Mouse (Mus musculus) liver, embryonic 16.5 days (tissue): ENCODE data around the gene Gm5773. TPM values are rescaled to one million over a fixed set of nuclear protein-coding genes. Genes with fewer than 3 reads are reported as not detected.
"Not testable (repeated sequence)": the region's sequence is repeated elsewhere in the genome, so short reads cannot be mapped to it uniquely, and the experiment has no call there.

Source experiments
- ATAC-seq: fragments of 200-750 bp; cut with Nextera tagmentation; 2 replicates; pipeline ENCODE4 v1.8.0; 2017; ENCODE audit warnings: low read depth, mild to moderate bottlenecking, moderate number of reproducible peaks, moderate library complexity
- H3K27ac ChIP-seq: fragments of 300-500 bp; sonication (generic); 2 replicates; pipeline ENCODE4 v1.5.1; 2014; ENCODE audit warnings: mild to moderate bottlenecking, low read length
- H3K27me3 ChIP-seq: fragments of 300-500 bp; sonication (generic); 2 replicates; pipeline ENCODE4 v1.6.1; 2014; ENCODE audit warnings: low read depth, low read length, mixed read lengths; ENCODE audit not compliant: control insufficient read depth, insufficient read depth
- H3K36me3 ChIP-seq: fragments of 300-500 bp; sonication (generic); 2 replicates; pipeline ENCODE4 v1.6.1; 2014; ENCODE audit warnings: mild to moderate bottlenecking; ENCODE audit not compliant: control insufficient read depth, insufficient read depth
- H3K4me1 ChIP-seq: fragments of 300-500 bp; sonication (generic); 2 replicates; pipeline ENCODE4 v1.6.1; 2014; ENCODE audit warnings: low read depth, low read length, mixed read lengths; ENCODE audit not compliant: control insufficient read depth
- H3K4me2 ChIP-seq: fragments of 300-500 bp; sonication (generic); 2 replicates; pipeline ENCODE4 v1.6.1; 2014; ENCODE audit warnings: low read depth, low read length, mixed read lengths
- H3K4me3 ChIP-seq: fragments of 300-500 bp; sonication (generic); 2 replicates; pipeline ENCODE4 v1.5.1; 2014; ENCODE audit warnings: low read depth, mild to moderate bottlenecking, low read length
- H3K9ac ChIP-seq: fragments of 300-500 bp; sonication (generic); 2 replicates; pipeline ENCODE4 v1.6.1; 2014; ENCODE audit warnings: low read depth, low read length
- H3K9me3 ChIP-seq: fragments of 300-500 bp; sonication (generic); replicated peaks from 2 replicates; pipeline ENCODE4 v1.6.1; 2016; ENCODE audit warnings: low read length; ENCODE audit not compliant: control insufficient read depth
- WGBS: fragments of 180-500 bp; shearing (Covaris S2); extraction: QIAGEN DNeasy Blood & Tissue Kit; methylation state at CpG from one replicate; pipeline ENCODE4 v1.1.7; 2014; ENCODE audit not compliant: insufficient replicate concordance; 5-methylcytosine and 5-hydroxymethylcytosine counted together
- polyA plus RNA-seq: library from polyadenylated mRNA; unstranded; fragments of >200 nt; fragmentation: Nextera tagmentation; extraction: Ambion mirVana; gene quantifications from 2 replicates; pipeline ENCODE4 v1.2.1, GENCODE M21; 2015

Gm5773 gene
- polyA plus RNA-seq = not detected in 2 replicates

DNA sequence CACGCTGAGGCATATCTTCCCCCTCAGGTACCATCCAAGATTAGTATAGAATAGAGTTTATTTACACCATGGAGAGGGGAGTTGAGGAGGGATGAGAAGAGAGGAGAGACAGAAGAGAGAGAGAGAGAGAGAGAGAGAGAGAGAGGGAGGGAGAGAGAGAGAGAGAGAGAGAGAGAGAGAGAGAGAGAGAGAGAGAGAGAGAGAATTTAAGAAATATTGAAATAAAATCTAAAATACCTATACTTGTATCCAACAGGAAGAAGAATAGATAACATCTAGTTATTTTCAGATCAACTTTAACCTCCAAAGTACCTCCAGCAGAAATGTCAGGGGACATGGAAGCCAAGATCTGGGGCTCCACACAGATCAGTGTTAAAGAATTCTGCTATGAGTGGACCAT is at the start of gene Gm5773:
Gene Gm5773 (plus strand): TSS at position 301 of the 400 bp plus-strand sequence.
- not testable (repeated sequence) for H3K36me3 ChIP-seq, H3K9me3 ChIP-seq, H3K4me3 ChIP-seq, H3K27ac ChIP-seq, H3K9ac ChIP-seq, H3K27me3 ChIP-seq, H3K4me2 ChIP-seq, ATAC-seq, H3K4me1 ChIP-seq
- 42% methylated on average over 1 of the region's 1 CpGs for WGBS

DNA sequence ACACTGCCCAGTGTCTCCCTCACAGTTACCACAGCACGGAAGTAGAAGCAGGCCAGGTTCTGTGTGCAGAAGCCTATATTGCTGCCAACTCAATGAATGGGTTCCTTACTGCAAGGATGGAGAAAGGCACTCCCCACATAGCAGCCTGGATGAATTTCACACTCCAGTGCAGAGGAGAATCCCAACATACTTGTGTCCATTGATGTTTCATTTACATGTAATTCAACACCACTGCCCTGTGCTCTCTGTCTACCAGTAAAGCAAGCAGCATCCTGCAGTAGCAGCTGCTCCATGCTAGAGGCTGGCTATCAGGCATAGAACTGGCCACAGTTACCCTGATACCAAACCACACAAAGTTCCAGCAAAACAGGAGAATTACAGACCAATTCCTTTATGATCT is 27.3 kb upstream of the Gm5773 start:
- ATAC-seq, H3K9ac ChIP-seq, H3K4me3 ChIP-seq, H3K4me1 ChIP-seq, H3K9me3 ChIP-seq, H3K4me2 ChIP-seq, H3K27me3 ChIP-seq, H3K36me3 ChIP-seq, H3K27ac ChIP-seq: not testable (repeated sequence)
- 75% methylated on average over 1 of the region's 1 CpGs for WGBS

DNA sequence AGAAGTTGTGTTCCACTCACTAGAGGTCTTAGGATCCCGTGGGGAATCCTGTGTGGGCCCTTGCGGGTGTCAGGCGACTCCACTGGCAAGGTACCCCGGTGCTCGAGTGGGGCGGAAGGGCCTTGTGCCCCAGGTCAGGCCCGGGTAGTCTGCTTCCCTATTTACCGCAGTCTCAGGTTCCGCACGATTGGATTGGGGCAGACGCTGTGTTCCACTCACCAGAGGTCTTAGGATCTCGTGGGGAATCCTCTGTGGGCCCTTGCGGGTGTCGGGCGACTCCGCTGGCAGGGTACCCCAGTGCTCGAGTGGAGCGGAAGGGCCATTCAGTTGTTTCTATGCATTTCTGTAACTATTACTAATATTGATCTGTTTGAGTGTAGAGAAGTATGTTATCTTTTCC is 18.8 kb upstream of the Gm5773 start:
- not testable (repeated sequence) for H3K4me3 ChIP-seq, H3K4me2 ChIP-seq, H3K4me1 ChIP-seq, H3K36me3 ChIP-seq, H3K9ac ChIP-seq, H3K27me3 ChIP-seq, H3K9me3 ChIP-seq, ATAC-seq, H3K27ac ChIP-seq
- WGBS = 76% methylated on average over 18 of the region's 18 CpGs

DNA sequence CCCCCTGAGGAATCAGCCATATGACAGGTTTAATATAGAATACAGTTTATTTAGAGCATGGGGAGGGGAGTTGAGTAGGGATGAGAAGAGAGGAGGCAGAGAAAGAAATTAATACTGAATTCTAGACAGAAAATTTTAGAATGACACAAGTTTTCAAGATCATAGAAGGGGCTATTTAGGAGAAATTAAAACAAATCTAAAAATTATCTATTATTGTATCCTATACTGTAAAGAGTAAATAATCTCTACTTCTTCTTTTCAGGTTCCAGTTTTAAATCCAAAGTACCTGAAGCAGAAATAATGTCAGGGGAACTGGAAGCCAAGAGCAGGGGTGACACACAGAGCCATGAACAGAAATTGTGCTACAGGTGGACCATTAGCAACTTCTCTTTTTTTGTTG is 23.3 kb downstream of the Gm5773 start, which contains the start of gene Tdpoz4:
Gene Tdpoz4 (plus strand): TSS at position 301 of the 400 bp plus-strand sequence.
- not testable (repeated sequence) for H3K27ac ChIP-seq, H3K4me3 ChIP-seq, H3K4me1 ChIP-seq, H3K9ac ChIP-seq, H3K27me3 ChIP-seq, H3K4me2 ChIP-seq, H3K36me3 ChIP-seq, ATAC-seq, H3K9me3 ChIP-seq

DNA sequence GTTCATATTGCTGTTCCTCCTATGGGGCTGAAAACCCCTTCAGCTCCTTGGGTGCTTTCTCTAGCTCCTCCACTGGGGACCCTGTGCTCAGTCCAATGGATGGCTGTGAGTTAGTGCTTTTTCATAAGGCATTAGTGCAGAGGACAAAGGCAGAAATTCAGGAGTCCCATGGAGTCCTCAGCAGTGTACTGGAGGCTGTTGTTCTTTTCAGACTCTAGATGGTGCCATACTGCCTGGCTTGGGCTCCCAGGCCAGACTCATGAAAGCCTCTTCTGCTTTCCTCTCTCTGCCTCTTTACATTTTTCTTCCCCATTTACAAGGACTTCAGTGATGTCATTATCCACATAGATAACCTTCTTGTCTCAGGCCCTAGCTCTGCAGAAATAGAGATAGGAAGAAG is 40.5 kb downstream of the Gm5773 start:
- not testable (repeated sequence) for H3K36me3 ChIP-seq, H3K27ac ChIP-seq, H3K4me1 ChIP-seq, H3K9ac ChIP-seq, H3K27me3 ChIP-seq, H3K9me3 ChIP-seq, H3K4me2 ChIP-seq, ATAC-seq, H3K4me3 ChIP-seq

Other genes starting within 250 kb of the Gm5773 start
- gene S100a10, start 217.9 kb upstream of the Gm5773 start, polyA plus RNA-seq = 48.2 and 48.9 TPM in 2 replicates
- gene Tdpoz2, start 120.3 kb upstream of the Gm5773 start, polyA plus RNA-seq = not detected in 2 replicates
- gene Tdpoz1, start 96.7 kb upstream of the Gm5773 start, polyA plus RNA-seq = not detected in 2 replicates
- not detected in 2 replicates for gene Gm37596, start 79.9 kb upstream of the Gm5773 start, polyA plus RNA-seq
- gene Tdpoz4, start 23.4 kb downstream of the Gm5773 start, polyA plus RNA-seq = not detected in 2 replicates
- not detected in 2 replicates for gene Tdpoz3, start 53.0 kb downstream of the Gm5773 start, polyA plus RNA-seq
- gene Gm9117, start 170.5 kb downstream of the Gm5773 start, polyA plus RNA-seq = not detected in 2 replicates
- not detected in 2 replicates for gene Tdpoz5, start 188.3 kb downstream of the Gm5773 start, polyA plus RNA-seq